Mouse (Mus musculus): Measurements from ENCODE around the gene Gart.

Gart gene

DNA sequence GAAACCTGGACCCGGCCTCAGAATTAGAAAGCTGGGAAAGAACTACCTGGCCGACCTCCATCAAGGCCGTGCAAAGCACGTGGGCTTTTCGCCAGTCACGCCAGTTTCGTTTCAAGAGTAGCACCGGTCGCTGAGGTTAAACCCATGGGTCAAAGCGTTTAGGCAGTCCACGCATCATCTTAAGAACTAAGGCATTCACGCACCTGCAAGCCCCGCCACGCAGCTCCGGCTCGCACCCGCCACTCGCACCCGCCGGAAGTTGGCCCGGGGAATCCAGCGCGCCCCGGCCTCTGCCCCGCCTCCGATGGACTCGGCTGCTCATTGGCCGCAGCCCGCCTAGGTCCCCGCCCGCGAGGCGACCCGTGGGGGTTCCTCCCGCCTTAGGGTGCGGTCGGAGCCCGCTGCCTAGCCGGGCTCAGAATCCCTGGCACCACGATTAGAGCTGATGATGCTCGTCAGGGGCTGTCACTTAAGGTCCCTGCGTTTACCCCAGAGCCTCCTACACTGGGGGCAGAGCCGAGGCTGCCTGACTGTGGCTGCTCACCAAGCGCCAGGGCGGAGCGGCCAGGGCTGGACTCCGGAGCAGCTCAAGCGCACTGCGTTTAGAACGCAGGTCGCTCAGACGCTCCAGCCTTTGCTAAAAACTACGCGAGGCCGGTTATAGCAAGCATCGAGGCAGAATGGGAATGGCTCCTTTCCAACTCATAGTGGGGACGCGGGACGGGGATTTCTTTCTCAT, at the start of gene Gart:
TSS of gene Gart (minus strand) at position 272 of the 739 bp plus-strand sequence.
- peak; percentile 95 for DNase-seq

- no peak for DNase-seq
These were observed 48.5 kb upstream of the Gart start for GRCm38 (mm10) chr16:91695108-91695755.

GRCm38 (mm10) chr16:91694455-91695084, 47.8 kb upstream of the Gart start:
- peak; percentile 55 for DNase-seq

GRCm38 (mm10) chr16:91689791-91690190, 43.0 kb upstream of the Gart start:
- DNase-seq, result no peak

GRCm38 (mm10) chr16:91688619-91689334, 42.0 kb upstream of the Gart start, which contains the start of gene Donson:
Gene Donson, minus strand, starts transcription at chr16:91688770.
- peak; percentile 93 for DNase-seq

DNA sequence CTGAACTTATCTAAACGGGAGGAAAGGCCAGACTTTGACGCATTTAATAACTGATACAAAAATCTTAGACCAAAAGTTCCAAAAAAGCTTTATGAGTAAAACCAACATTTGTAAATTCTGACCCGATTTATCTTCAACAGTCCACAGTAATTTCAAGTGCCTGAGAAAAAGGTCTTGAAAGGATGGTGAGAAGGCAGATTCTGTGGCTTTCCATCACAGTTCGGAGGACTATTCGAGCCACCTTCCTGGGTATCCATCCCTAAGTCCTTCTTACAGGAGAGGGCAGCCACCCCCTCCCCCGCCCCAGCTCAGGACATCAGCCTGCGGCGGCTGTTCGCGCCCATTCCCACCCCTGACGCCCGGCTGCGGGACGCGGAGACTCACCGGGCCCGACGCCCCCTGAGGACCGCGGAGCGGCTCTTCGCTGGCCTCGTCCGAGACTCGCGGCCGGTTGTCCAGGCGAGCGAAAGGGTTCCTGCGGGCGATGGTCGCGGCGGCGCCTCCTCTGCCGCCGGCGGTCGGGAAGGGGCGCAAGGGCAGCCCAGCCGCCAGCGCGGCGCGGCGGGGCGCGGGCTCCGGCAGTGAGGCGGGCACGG, 41.4 kb upstream of the Gart start:
- DNase-seq, result no peak

DNA sequence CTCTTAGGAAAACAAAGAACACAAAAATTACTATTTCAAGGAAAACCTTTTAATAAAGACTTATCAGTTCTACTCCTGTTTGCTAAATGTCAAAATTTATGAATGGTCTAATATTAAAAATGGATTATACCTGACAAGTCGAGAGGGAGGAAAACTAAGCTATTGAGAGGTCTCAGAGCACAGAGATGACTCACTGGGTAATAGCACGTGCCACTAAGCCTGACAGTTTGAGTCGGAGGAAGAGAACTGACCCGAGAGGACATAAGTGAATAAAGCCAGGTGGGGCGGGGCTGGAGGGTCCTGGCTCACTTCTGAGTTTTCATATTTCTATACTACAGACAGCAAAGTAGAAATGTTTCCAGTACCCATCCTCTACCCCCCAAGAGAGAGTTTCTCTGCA, 39.6 kb upstream of the Gart start:
- no peak for DNase-seq

DNA sequence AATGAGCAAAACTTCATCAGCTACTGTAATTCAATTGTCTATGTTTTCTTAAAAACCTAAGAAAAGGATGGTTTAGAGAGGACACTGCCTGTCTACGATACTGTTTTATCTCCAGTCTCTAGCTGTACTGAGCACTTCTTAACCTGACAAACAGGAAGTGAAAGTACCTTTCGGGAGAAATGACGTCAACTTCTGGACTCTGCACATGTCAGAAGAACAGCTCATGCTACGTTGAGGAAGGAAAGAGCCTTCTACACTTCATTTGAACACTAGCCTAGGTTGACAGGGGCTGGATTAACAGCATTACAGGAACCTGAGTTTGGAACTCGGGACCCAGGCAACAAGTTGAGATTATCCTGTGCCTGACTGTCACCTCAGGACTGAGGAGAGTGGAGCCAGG, 38.8 kb upstream of the Gart start:
- DNase-seq, result no peak

GRCm38 (mm10) chr16:91680656-91681055, 33.9 kb upstream of the Gart start:
- DNase-seq, result no peak

DNA sequence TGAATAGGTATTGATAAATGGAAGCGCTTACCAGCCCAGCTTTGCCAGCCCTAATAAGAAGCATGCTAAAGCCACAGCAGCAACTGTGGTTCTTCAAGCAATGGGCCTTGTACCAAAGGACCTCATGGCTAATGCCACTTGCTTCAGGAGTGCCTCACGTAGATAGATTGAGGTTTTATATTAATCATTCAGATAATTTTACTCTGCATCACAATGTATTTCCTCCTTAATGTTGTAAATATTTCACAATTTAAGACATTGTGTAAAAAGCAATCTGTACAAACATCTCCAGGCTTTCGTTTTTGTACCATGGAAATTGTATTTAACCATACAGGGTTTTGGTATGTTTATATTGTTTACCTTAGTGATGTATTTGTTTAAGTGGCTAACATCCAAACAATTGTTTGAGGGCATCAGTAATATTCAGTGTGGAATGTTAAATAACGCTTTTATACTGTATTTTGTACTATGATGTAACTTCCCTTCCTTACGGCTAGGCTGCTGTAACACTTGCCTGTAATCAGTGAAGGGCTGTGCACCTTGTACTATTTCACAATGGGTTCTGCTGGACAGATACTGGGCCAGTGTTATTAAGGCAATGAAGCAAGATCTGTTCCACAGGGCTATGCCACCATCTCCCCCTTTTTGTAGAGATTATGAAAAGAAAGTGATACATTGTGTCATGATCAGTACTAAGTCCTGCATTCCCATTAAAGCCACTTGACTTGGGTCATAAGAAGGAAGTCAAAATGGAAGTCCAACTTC, 31.6 kb upstream of the Gart start:
- DNase-seq, result no peak

- DNase-seq, result no peak
These were observed 27.7 kb upstream of the Gart start for GRCm38 (mm10) chr16:91674500-91674899.

GRCm38 (mm10) chr16:91663795-91664194, 17.0 kb upstream of the Gart start:
- no peak for DNase-seq

- DNase-seq, result no peak
These were observed 15.6 kb upstream of the Gart start for GRCm38 (mm10) chr16:91662336-91662735.

- DNase-seq, result no peak
These were observed 14.6 kb upstream of the Gart start for GRCm38 (mm10) chr16:91661397-91661796.

- no peak for DNase-seq
These were observed 13.0 kb upstream of the Gart start for GRCm38 (mm10) chr16:91659798-91660197.

DNA sequence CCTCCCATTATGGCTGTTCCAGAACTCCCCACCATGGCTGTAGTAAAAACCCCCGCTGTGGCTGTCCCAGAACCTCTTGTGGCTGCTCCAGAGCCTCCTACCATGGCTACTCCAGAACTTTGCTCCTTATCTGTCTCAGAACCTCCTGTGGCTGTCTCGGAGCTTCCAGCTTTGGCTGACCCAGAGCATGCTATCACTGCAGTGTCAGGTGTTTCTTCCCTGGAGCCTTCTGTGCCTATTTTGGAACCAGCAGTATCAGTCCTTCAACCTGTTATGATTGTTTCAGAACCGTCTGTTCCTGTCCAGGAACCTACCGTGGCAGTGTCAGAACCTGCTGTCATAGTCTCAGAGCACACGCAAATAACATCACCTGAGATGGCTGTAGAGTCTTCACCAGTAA, 11.7 kb upstream of the Gart start:
- no peak for DNase-seq

DNA sequence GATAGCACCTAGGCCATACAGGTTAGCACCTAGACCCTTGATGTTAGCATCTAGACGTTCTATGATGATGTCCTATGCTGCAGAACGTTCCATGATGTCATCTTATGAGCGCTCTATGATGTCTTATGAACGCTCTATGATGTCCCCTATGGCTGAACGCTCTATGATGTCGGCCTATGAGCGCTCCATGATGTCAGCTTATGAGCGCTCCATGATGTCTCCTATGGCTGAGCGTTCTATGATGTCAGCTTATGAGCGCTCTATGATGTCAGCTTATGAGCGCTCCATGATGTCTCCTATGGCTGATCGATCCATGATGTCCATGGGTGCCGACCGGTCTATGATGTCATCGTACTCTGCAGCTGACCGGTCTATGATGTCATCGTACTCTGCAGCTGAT, 10.5 kb upstream of the Gart start:
- DNase-seq, result no peak

DNA sequence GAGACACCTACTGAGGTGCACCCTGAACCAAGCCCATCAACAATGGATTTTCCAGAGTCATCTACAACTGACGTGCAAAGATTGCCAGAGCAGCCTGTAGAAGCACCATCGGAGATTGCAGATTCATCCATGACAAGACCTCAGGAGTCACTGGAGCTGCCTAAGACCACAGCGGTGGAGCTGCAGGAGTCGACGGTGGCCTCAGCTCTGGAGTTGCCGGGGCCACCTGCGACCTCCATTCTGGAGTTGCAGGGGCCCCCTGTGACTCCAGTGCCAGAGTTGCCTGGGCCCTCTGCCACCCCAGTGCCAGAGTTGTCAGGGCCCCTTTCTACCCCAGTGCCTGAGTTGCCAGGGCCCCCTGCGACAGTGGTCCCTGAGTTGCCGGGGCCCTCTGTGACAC, 8.5 kb upstream of the Gart start:
- DNase-seq, result no peak

- DNase-seq, result no peak
These were observed 5.4 kb upstream of the Gart start for GRCm38 (mm10) chr16:91652191-91652590.

DNA sequence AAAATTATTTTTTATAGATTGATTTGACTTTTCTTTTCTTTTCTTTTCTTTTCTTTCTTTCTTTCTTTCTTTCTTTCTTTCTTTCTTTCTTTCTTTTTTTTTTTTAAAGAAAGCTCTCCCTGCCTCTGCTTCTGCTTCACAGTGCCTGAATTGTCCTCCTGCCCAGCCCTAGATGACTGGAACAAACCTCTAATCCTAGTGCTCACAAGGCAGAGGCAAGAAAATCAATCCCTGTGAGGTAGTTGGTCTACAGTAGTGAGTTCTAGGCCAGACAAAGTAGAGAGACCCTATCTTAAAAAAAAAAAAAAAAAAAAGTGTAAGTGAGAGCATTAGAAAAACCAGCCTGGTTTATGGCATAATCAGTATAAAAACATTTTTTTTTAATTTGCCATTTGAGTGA, 3.0 kb upstream of the Gart start:
- DNase-seq, result no peak

DNA sequence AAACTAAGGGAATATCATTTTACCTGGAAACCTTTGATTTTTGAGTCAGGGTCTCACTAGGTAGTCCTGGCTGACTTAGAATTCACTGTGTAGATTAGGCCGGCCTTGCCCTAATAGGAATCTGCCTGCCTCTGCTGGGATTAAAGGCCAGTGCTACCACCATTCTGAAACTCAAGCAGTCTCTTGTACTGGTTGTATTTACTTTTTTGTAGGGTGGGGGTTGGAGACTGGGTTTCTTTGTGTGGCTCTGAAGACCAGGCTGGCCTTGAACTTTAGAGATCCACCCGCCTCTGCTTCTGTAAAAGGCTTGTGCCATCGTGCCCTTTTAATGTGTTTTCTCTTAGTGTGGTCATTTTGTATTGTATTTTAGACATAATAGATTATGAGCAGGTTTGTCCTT, 2.5 kb upstream of the Gart start:
- DNase-seq, result no peak

DNA sequence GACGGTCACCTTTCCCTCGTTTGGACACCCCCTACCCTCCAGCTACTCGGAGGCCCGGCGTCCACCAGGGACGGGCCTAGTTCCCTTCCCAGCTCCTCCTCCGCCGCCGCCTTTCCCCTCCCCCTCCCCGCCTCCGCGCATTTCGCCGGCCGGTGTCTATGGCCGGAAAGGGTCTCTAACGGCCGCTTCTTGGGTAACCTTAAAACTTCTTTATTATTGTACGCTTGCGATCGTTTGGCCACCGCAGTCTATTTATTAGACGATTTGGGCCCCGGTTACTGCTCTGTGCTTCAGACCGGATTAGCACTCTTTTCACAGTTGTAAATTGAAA, 1.4 kb upstream of the Gart start:
- DNase-seq, result peak; percentile 73

Measured in cerebellum, adult 11-12 months (tissue).